Mouse (Mus musculus): ENCODE results near the gene Rhog. TPM values are rescaled to one million over a fixed set of nuclear protein-coding genes. Genes with fewer than 3 reads are reported as not detected.
A peak's percentile ranks its signal among the peaks of the same experiment; 100 is the strongest.

The Rhog gene
- polyA plus RNA-seq, 1 experiment from 2014 or later = 48.6 TPM

- DNase-seq (ENCODE audit: low spot score) (no peak), ATAC-seq (replicated peaks; ENCODE audit: insufficient number of reproducible peaks, low FRiP score, low TSS enrichment, low read depth) (no peak)
- no peaks in the 10 kb centered on the region for H3K27me3 ChIP-seq (ENCODE audit: control insufficient read depth, insufficient read depth, low read length)
- no peak overlapping the region for H3K27ac ChIP-seq (replicated peaks; ENCODE audit: low read depth, low read length)
- no peaks in the 10 kb centered on the region for H3K9me3 ChIP-seq (replicated peaks; ENCODE audit: control insufficient read depth, low read length)
- H3K36me3 ChIP-seq (replicated peaks; ENCODE audit: control insufficient read depth, insufficient read depth, low read depth, low read length) = no peaks in the 10 kb centered on the region; the same call in 1 of the 2 replicates
- no peak overlapping the region for H3K4me2 ChIP-seq (ENCODE audit: low read depth, low read length)
- no peak overlapping the region for H3K4me3 ChIP-seq (ENCODE audit: low read depth, low read length)
- H3K9ac ChIP-seq (replicated peaks; ENCODE audit: low read length) = no peak overlapping the region
- H3K4me1 ChIP-seq (ENCODE audit: control insufficient read depth, insufficient read depth, low read length) = no peaks in the 10 kb centered on the region
- WGBS = 96% methylated on average over 6 of the region's 6 CpGs
Observed at GRCm38 (mm10) chr7:102226051-102226450, 29.8 kb downstream of the Rhog start.

GRCm38 (mm10) chr7:102223883-102224738 lies 31.7 kb downstream of the Rhog start:
- DNase-seq (ENCODE audit: low spot score) (no peak), ATAC-seq (replicated peaks; ENCODE audit: insufficient number of reproducible peaks, low FRiP score, low TSS enrichment, low read depth) (no peak)
- no peak overlapping the region for H3K4me3 ChIP-seq (ENCODE audit: low read depth, low read length)
- no peak overlapping the region for H3K9ac ChIP-seq (replicated peaks; ENCODE audit: low read length)
- no peaks in the 10 kb centered on the region for H3K27me3 ChIP-seq (ENCODE audit: control insufficient read depth, insufficient read depth, low read length)
- H3K27ac ChIP-seq (replicated peaks; ENCODE audit: low read depth, low read length) = no peak overlapping the region
- WGBS = 86% methylated on average over 5 of the region's 5 CpGs
- no peaks in the 10 kb centered on the region; the same call in 1 of the 2 replicates for H3K36me3 ChIP-seq (replicated peaks; ENCODE audit: control insufficient read depth, insufficient read depth, low read depth, low read length)
- H3K4me2 ChIP-seq (ENCODE audit: low read depth, low read length) = no peak overlapping the region
- no peaks in the 10 kb centered on the region for H3K9me3 ChIP-seq (replicated peaks; ENCODE audit: control insufficient read depth, low read length)
- H3K4me1 ChIP-seq (ENCODE audit: control insufficient read depth, insufficient read depth, low read length) = no peaks in the 10 kb centered on the region

GRCm38 (mm10) chr7:102222830-102223556 lies 32.9 kb downstream of the Rhog start:
- Histone ChIP-seq H3K27ac (replicated peaks; ENCODE audit: low read depth, low read length) (no peak overlapping the region), H3K4me2 (ENCODE audit: low read depth, low read length) (peak overlapping the region; percentile 69), H3K27me3 (ENCODE audit: control insufficient read depth, insufficient read depth, low read length) (no peaks in the 10 kb centered on the region), H3K4me3 (ENCODE audit: low read depth, low read length) (peak overlapping the region; percentile 64), H3K9ac (replicated peaks; ENCODE audit: low read length) (peak overlapping the region; percentile 75), H3K9me3 (replicated peaks; ENCODE audit: control insufficient read depth, low read length) (no peaks in the 10 kb centered on the region), H3K36me3 (replicated peaks; ENCODE audit: control insufficient read depth, insufficient read depth, low read depth, low read length) (no peaks in the 10 kb centered on the region), H3K4me1 (ENCODE audit: control insufficient read depth, insufficient read depth, low read length) (no peaks in the 10 kb centered on the region)
- under 1% methylated on average over 31 of the region's 31 CpGs for WGBS
- peak; percentile 80 for ATAC-seq (replicated peaks; ENCODE audit: insufficient number of reproducible peaks, low FRiP score, low TSS enrichment, low read depth)
- peak; percentile 79 for DNase-seq (ENCODE audit: low spot score)

- peak overlapping the region; percentile 69 for H3K4me2 ChIP-seq (ENCODE audit: low read depth, low read length)
Observed at GRCm38 (mm10) chr7:102222336-102222735, 33.5 kb downstream of the Rhog start.

GRCm38 (mm10) chr7:102221899-102222298 lies 34.0 kb downstream of the Rhog start:
- Histone ChIP-seq H3K9me3 (replicated peaks; ENCODE audit: control insufficient read depth, low read length) (no peaks in the 10 kb centered on the region), H3K36me3 (replicated peaks; ENCODE audit: control insufficient read depth, insufficient read depth, low read depth, low read length) (no peaks in the 10 kb centered on the region), H3K27ac (replicated peaks; ENCODE audit: low read depth, low read length) (no peak overlapping the region), H3K9ac (replicated peaks; ENCODE audit: low read length) (no peak overlapping the region), H3K4me3 (ENCODE audit: low read depth, low read length) (no peak overlapping the region), H3K27me3 (ENCODE audit: control insufficient read depth, insufficient read depth, low read length) (no peaks in the 10 kb centered on the region), H3K4me1 (ENCODE audit: control insufficient read depth, insufficient read depth, low read length) (no peaks in the 10 kb centered on the region), H3K4me2 (ENCODE audit: low read depth, low read length) (0 out of 2 replicates have a peak overlapping the region, but pooled peaks have one; percentile 69)
- 66% methylated on average over 1 of the region's 1 CpGs for WGBS
- DNase-seq (ENCODE audit: low spot score) = no peak
- ATAC-seq (replicated peaks; ENCODE audit: insufficient number of reproducible peaks, low FRiP score, low TSS enrichment, low read depth) = no peak

More at GRCm38 (mm10) chr7:102222336-102222735, 33.5 kb downstream of the Rhog start:
- Histone ChIP-seq H3K9ac (replicated peaks; ENCODE audit: low read length) (no peak overlapping the region; the same call in 1 of the 2 replicates), H3K27me3 (ENCODE audit: control insufficient read depth, insufficient read depth, low read length) (no peaks in the 10 kb centered on the region), H3K27ac (replicated peaks; ENCODE audit: low read depth, low read length) (no peak overlapping the region), H3K36me3 (replicated peaks; ENCODE audit: control insufficient read depth, insufficient read depth, low read depth, low read length) (no peaks in the 10 kb centered on the region), H3K4me1 (ENCODE audit: control insufficient read depth, insufficient read depth, low read length) (no peaks in the 10 kb centered on the region), H3K9me3 (replicated peaks; ENCODE audit: control insufficient read depth, low read length) (no peaks in the 10 kb centered on the region), H3K4me3 (ENCODE audit: low read depth, low read length) (peak overlapping the region; percentile 64)
- DNase-seq (ENCODE audit: low spot score) = peak; percentile 78
- WGBS = under 1% methylated on average over 11 of the region's 13 CpGs
- no peak for ATAC-seq (replicated peaks; ENCODE audit: insufficient number of reproducible peaks, low FRiP score, low TSS enrichment, low read depth)

GRCm38 (mm10) chr7:102211071-102211470 lies 44.8 kb downstream of the Rhog start:
- 68% methylated on average over 3 of the region's 3 CpGs for WGBS
- Histone ChIP-seq H3K4me2 (ENCODE audit: low read depth, low read length) (peak overlapping the region; percentile 42; the same call in 1 of the 2 replicates), H3K4me1 (ENCODE audit: control insufficient read depth, insufficient read depth, low read length) (no peaks in the 10 kb centered on the region), H3K4me3 (ENCODE audit: low read depth, low read length) (peak overlapping the region; percentile 76), H3K27me3 (ENCODE audit: control insufficient read depth, insufficient read depth, low read length) (no peaks in the 10 kb centered on the region), H3K9me3 (replicated peaks; ENCODE audit: control insufficient read depth, low read length) (no peaks in the 10 kb centered on the region), H3K27ac (replicated peaks; ENCODE audit: low read depth, low read length) (no peak overlapping the region), H3K36me3 (replicated peaks; ENCODE audit: control insufficient read depth, insufficient read depth, low read depth, low read length) (no peaks in the 10 kb centered on the region), H3K9ac (replicated peaks; ENCODE audit: low read length) (peak overlapping the region; percentile 63; the same call in 1 of the 2 replicates)
- DNase-seq (ENCODE audit: low spot score) = no peak
- ATAC-seq (replicated peaks; ENCODE audit: insufficient number of reproducible peaks, low FRiP score, low TSS enrichment, low read depth) = no peak

- Histone ChIP-seq H3K36me3 (replicated peaks; ENCODE audit: control insufficient read depth, insufficient read depth, low read depth, low read length) (no peaks in the 10 kb centered on the region), H3K4me1 (ENCODE audit: control insufficient read depth, insufficient read depth, low read length) (no peaks in the 10 kb centered on the region), H3K4me3 (ENCODE audit: low read depth, low read length) (peak within 1 kb of the TSS; percentile 76), H3K9ac (replicated peaks; ENCODE audit: low read length) (peak within 1 kb of the TSS; percentile 89), H3K4me2 (ENCODE audit: low read depth, low read length) (peak within 1 kb of the TSS; percentile 64), H3K27me3 (ENCODE audit: control insufficient read depth, insufficient read depth, low read length) (no peaks in the 10 kb centered on the region), H3K27ac (replicated peaks; ENCODE audit: low read depth, low read length) (peak within 1 kb of the TSS; percentile 76), H3K9me3 (replicated peaks; ENCODE audit: control insufficient read depth, low read length) (no peaks in the 10 kb centered on the region)
- ATAC-seq (replicated peaks; ENCODE audit: insufficient number of reproducible peaks, low FRiP score, low TSS enrichment, low read depth) = peak; percentile 99
- DNase-seq (ENCODE audit: low spot score) = peak; percentile 100
- under 1% methylated on average over 76 of the region's 87 CpGs for WGBS
Observed at GRCm38 (mm10) chr7:102209756-102210721, 45.8 kb downstream of the Rhog start, which contains the start of the genes Nup98 and Pgap2. TSS of gene Nup98 (minus strand) at chr7:102210176. TSS of gene Pgap2 (plus strand) at chr7:102210208.

Measured in embryonic facial prominence, embryonic 11.5 days (tissue).